Mouse (Mus musculus) olfactory bulb, adult 2 months (tissue): ENCODE results near the gene Cd5l. TPM values are rescaled to one million over a fixed set of nuclear protein-coding genes. Genes with fewer than 3 reads are reported as not detected.
"Not testable (repeated sequence)": the region's sequence is repeated elsewhere in the genome, so short reads cannot be mapped to it uniquely, and the experiment has no call there.

Experiments
- H3K27ac ChIP-seq: fragments of 200-500 bp; 2 replicates; pipeline ENCODE4 v1.5.1; 2012; ENCODE audit warnings: low read depth, low read length; ENCODE audit not compliant: insufficient read depth
- H3K4me1 ChIP-seq: fragments of 200-500 bp; 2 replicates; pipeline ENCODE4 v1.6.1; 2012; ENCODE audit warnings: low read length; ENCODE audit not compliant: control insufficient read depth, insufficient read depth
- H3K4me3 ChIP-seq: fragments of 200-500 bp; 2 replicates; pipeline ENCODE4 v1.5.1; 2012; ENCODE audit warnings: mild to moderate bottlenecking, low read depth, low read length, moderate library complexity; ENCODE audit not compliant: insufficient read depth
- CTCF ChIP-seq: fragments of 200-500 bp; IDR thresholded peaks from 2 replicates; pipeline ENCODE4 v1.5.1; 2012; ENCODE audit warnings: low read depth, mild to moderate bottlenecking, low read length, moderate library complexity; ENCODE audit not compliant: insufficient read depth
- POLR2A ChIP-seq: fragments of 200-500 bp; IDR thresholded peaks from 2 replicates; pipeline ENCODE4 v1.6.1; 2012; ENCODE audit warnings: mild to moderate bottlenecking, low read depth, low read length, moderate library complexity; ENCODE audit not compliant: insufficient read depth
- WGBS: fragments of 180-500 bp; shearing (Covaris S2); methylation state at CpG from one replicate; pipeline ENCODE4 v1.1.7; 2018; 5-methylcytosine and 5-hydroxymethylcytosine counted together
- polyA plus RNA-seq: library from polyadenylated mRNA; stranded (reverse); fragments of >200 nt; gene quantifications from 2 replicates; pipeline ENCODE4 v1.2.4, GENCODE M21; 2012; ENCODE audit warnings: low replicate concordance; ENCODE audit not compliant: missing spikeins, insufficient read depth, insufficient read length

Gene Cd5l
- polyA plus RNA-seq = not detected in 2 replicates

- no peak for TF ChIP-seq CTCF
- no peak for TF ChIP-seq POLR2A
- H3K4me1 ChIP-seq = no peaks in the 10 kb centered on the region
- no peak within 1 kb of the TSS for H3K4me3 ChIP-seq
- H3K27ac ChIP-seq = no peak within 1 kb of the TSS
Measured at GRCm38 (mm10) chr3:87357581-87357980, at the start of gene Cd5l. Gene Cd5l, plus strand, starts transcription at chr3:87357881.

- H3K4me3 ChIP-seq = no peak overlapping the region
- no peak for TF ChIP-seq POLR2A
- no peak for TF ChIP-seq CTCF
- WGBS = 77% methylated on average over 2 of the region's 2 CpGs
Measured at GRCm38 (mm10) chr3:87309922-87310321, 47.8 kb upstream of the Cd5l start.

GRCm38 (mm10) chr3:87322557-87322956, 35.1 kb upstream of the Cd5l start:
- H3K4me3 ChIP-seq = no peak overlapping the region
- WGBS = 57% methylated on average over 4 of the region's 4 CpGs
- no peak for TF ChIP-seq CTCF
- no peak for TF ChIP-seq POLR2A

More at GRCm38 (mm10) chr3:87309922-87310321, 47.8 kb upstream of the Cd5l start:
- Histone ChIP-seq H3K27ac (no peak overlapping the region), H3K4me1 (no peaks in the 10 kb centered on the region)

DNA sequence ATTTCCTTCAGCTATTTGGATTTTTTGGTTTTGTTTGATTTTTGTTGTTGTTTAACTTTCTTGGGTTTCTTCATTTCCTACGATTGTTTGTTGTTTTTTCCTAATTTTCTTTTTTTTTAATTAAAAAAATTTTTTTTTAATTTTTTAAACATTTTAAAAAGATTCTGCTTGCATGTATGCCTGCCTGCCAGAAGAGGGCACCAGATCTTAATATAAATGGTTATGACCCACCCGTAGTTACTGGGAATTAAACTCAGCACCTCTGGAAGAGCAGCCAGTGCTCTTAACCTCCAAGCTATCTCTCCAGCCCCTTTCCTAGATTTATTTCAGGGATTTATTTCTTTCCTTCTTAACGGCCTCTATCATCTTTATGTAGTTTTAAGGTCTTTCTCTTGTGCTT, 33.9 kb upstream of the Cd5l start:
- H3K4me1 ChIP-seq = no peaks in the 10 kb centered on the region
- 22% methylated on average over 3 of the region's 3 CpGs for WGBS
- H3K4me3 ChIP-seq = no peak overlapping the region
- TF ChIP-seq CTCF (no peak), POLR2A (no peak)
- H3K27ac ChIP-seq = no peak overlapping the region

More at GRCm38 (mm10) chr3:87322557-87322956, 35.1 kb upstream of the Cd5l start:
- Histone ChIP-seq H3K27ac (no peak overlapping the region), H3K4me1 (no peaks in the 10 kb centered on the region)

GRCm38 (mm10) chr3:87337899-87338298, 19.8 kb upstream of the Cd5l start:
- Histone ChIP-seq H3K27ac (no peak overlapping the region), H3K4me3 (no peak overlapping the region), H3K4me1 (no peaks in the 10 kb centered on the region)
- TF ChIP-seq POLR2A (no peak), CTCF (no peak)
- 94% methylated on average over 5 of the region's 5 CpGs for WGBS

GRCm38 (mm10) chr3:87350992-87351391, 6.7 kb upstream of the Cd5l start:
- H3K27ac ChIP-seq, H3K4me3 ChIP-seq, H3K4me1 ChIP-seq: not testable (repeated sequence)
- WGBS = 82% methylated on average over 2 of the region's 2 CpGs

DNA sequence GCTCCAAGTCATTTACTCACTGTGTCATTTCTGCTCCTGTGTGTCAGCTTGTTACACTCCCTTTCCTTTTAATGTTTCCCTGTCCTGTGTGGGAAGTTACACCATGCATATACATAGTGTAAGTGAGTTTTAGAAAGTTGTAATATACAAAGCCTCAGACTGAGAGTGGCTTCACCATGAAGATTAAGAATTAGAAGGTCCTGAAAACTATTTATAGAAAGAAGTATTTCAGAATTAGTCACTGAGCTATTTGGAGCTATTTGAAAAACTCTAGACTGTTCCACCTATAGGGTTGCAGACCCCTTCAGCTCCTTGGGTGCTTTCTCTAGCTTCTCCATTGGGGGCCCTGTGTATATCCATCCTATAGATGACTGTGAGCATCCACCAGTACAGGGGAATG, 1.5 kb downstream of the Cd5l start:
- Histone ChIP-seq H3K4me3 (no peak overlapping the region), H3K27ac (no peak overlapping the region), H3K4me1 (no peaks in the 10 kb centered on the region)
- TF ChIP-seq POLR2A = no peak
- TF ChIP-seq CTCF = no peak

DNA sequence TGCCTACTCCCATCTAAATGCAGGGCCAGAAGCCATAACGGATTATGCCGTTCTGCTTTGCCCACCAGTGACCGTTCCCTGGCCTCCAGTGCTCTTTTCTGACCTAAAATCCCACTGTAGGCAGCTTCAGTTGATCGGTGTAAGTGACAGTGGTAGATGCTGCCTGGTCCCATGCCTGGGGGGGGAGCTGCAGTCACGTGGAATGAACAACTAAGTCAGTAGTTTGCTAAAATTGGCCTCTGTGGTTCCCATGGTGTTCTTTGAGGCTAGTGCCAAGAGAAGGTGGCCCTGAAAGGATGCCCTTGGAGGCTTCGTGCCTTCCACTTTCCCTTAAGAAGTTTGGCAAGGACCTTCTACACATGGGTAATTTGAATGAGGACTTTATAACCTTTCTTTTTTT, 2.8 kb downstream of the Cd5l start:
- WGBS = 68% methylated on average over 6 of the region's 6 CpGs
- TF ChIP-seq CTCF (no peak), POLR2A (no peak)
- no peaks in the 10 kb centered on the region for H3K4me1 ChIP-seq
- H3K27ac ChIP-seq = no peak overlapping the region
- H3K4me3 ChIP-seq = no peak overlapping the region

- WGBS = 94% methylated on average over 14 of the region's 14 CpGs
- no peaks in the 10 kb centered on the region for H3K4me1 ChIP-seq
- no peak for TF ChIP-seq CTCF
- no peak for TF ChIP-seq POLR2A
Measured at GRCm38 (mm10) chr3:87365691-87366090, 8.0 kb downstream of the Cd5l start.

DNA sequence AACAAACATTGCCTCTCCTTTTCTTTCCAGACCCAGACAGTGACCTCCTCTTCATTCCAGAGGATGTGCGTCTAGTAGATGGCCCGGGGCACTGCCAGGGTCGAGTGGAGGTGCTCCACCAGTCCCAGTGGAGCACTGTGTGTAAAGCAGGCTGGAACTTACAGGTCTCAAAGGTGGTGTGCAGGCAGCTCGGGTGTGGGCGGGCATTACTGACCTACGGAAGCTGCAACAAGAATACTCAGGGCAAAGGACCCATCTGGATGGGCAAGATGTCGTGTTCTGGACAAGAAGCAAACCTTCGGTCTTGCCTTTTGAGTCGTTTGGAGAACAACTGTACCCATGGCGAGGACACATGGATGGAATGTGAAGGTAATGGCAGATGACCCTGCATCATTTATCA, 9.8 kb downstream of the Cd5l start:
- Histone ChIP-seq H3K4me3 (no peak overlapping the region), H3K27ac (no peak overlapping the region), H3K4me1 (no peaks in the 10 kb centered on the region)
- TF ChIP-seq CTCF = no peak
- no peak for TF ChIP-seq POLR2A
- WGBS = 90% methylated on average over 10 of the region's 10 CpGs

More at GRCm38 (mm10) chr3:87365691-87366090, 8.0 kb downstream of the Cd5l start:
- H3K4me3 ChIP-seq = no peak overlapping the region
- no peak overlapping the region for H3K27ac ChIP-seq
